Mouse (Mus musculus) subcutaneous adipose tissue, adult 2 months (tissue): ENCODE results near the gene Enam. TPM values are rescaled to one million over a fixed set of nuclear protein-coding genes. Genes with fewer than 3 reads are reported as not detected.

Experiments used
- polyA plus RNA-seq: library from polyadenylated mRNA; depleted of rRNA; stranded (reverse); fragments of >200 nt; gene quantifications from 2 replicates; pipeline ENCODE4 v1.2.3, GENCODE M21; 2012; ENCODE audit warnings: low replicate concordance; rRNA removed

The Enam gene
- polyA plus RNA-seq = not detected in 2 replicates

GRCm38 (mm10) chr5:88487675-88488074 is at the start of gene Enam:
Gene Enam, plus strand, starts transcription at chr5:88487975.

GRCm38 (mm10) chr5:88455691-88456090 is 32.1 kb upstream of the Enam start, which contains the start of gene Ambn:
Gene Ambn, plus strand, starts transcription at chr5:88455991.

GRCm38 (mm10) chr5:88527657-88528056 is 39.9 kb downstream of the Enam start, which contains the start of gene Jchain:
Gene Jchain, minus strand, starts transcription at chr5:88527891.

GRCm38 (mm10) chr5:88554086-88554886 is 66.5 kb downstream of the Enam start, which contains the start of gene Utp3:
Gene Utp3, plus strand, starts transcription at chr5:88554462.

Other genes starting within 250 kb of the Enam start
- gene Gm7714, start 219.1 kb upstream of the Enam start, polyA plus RNA-seq = not detected in 2 replicates
- gene Prol1, start 170.7 kb upstream of the Enam start, polyA plus RNA-seq = not detected in 2 replicates
- not detected in 2 replicates for gene Amtn, start 111.9 kb upstream of the Enam start, polyA plus RNA-seq
- not detected in 2 replicates for gene Ambn, start 32.0 kb upstream of the Enam start, polyA plus RNA-seq
- gene Jchain, start 39.9 kb downstream of the Enam start, polyA plus RNA-seq = 1.5 and 16.9 TPM in 2 replicates
- 8.0 and 15.9 TPM in 2 replicates for gene Utp3, start 66.5 kb downstream of the Enam start, polyA plus RNA-seq
- gene Rufy3, start 77.1 kb downstream of the Enam start, polyA plus RNA-seq = 5.4 and 8.7 TPM in 2 replicates
- 22.5 and 32.8 TPM in 2 replicates for gene Grsf1, start 188.2 kb downstream of the Enam start, polyA plus RNA-seq
- 3.9 and 8.6 TPM in 2 replicates for gene Mob1b, start 232.9 kb downstream of the Enam start, polyA plus RNA-seq